Mouse (Mus musculus) embryonic fibroblast, embryonic 13.5 days (primary cell): Measurements from ENCODE around the gene Msh5.

Experiments
- CTCF ChIP-seq: IDR thresholded peaks from 2 replicates; pipeline ENCODE4 v1.5.1; 2011; ENCODE audit warnings: mild to moderate bottlenecking, control low read depth, low read length, moderate library complexity, borderline replicate concordance; ENCODE audit not compliant: insufficient read depth
- POLR2A ChIP-seq: IDR thresholded peaks from 2 replicates; pipeline ENCODE4 v1.6.1; 2011; ENCODE audit warnings: low read depth, mild to moderate bottlenecking, control low read depth, low read length, moderate library complexity

DNA sequence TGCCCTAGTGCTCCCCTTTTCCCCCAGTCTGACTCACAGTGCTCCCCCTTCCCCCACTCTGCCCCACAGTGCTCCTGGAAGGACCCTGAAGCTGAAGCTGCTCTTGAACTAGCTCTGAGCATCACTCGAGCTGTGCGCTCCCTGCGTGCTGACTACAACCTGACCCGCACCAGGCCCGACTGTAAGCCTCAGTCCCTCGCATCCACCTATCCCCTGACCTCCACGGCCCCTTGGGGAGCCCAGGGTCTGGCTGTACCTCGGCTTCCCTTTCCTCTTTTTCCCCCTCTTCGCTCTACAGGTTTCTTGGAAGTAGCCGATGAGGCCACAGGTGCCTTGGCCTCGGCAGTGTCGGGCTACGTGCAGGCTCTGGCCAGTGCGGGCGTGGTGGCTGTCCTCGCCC is 31.2 kb downstream of the Msh5 start:
- TF ChIP-seq CTCF (no peak), POLR2A (no peak)
